Mouse (Mus musculus) neutrophil, adult 83 days (primary cell): ENCODE results near the gene Pde3b. TPM values are rescaled to one million over a fixed set of nuclear protein-coding genes. Genes with fewer than 3 reads are reported as not detected.

ENCODE experiments used
- total RNA-seq, 2 experiments: library from RNA; stranded (reverse); gene quantifications; one replicate each; pipeline ENCODE4 v1.2.4; 2023

Gene Pde3b
- 1 to 10 TPM; 5.5 to 8.2 TPM for total RNA-seq

GRCm38 (mm10) chr7:114414421-114415335 is at the start of gene Pde3b:
Gene Pde3b (plus strand): TSS chr7:114415281.

DNA sequence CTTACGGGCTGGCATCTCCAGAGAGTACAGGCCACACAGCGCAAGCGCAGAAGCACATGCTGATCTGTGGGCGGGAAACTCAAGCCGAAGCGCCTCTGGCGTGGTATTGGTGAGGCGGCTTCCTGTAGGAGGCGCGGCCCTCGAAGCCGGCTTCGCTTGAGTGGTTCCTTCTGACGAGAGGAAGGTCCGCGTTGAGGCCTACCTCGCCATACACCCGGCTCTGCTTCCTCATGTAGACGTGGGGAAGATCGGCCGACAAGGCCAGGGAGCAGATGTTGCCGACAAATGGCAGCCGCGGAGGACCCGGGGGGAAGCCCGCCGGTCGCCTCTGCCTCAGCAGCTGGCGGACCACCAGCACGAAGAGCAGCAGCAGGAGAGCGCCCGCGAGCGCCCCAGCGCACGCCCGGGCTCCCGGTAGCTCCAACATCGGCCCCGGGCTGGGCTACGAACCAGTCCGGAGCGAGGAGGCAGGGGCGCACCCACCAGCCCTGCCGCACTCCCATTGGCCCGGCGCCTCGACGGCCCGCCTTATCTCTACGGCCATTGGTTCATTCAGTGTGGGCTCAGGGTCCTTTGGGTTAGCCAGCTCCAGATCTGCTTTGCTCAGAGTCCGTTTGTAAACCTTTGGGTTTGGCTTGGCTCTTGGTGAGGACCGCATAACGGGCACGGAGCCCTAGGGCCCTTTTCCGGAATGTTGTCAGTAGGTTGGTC is 147.6 kb downstream of the Pde3b start, which contains the start of gene Cyp2r1:
Gene Cyp2r1, minus strand, starts transcription at position 442 of the 711 bp plus-strand sequence.

Other genes with a start within 250 kb of the Pde3b start
- 10 to 100 TPM; 64.4 to 70.1 TPM for gene Copb1, start 160.6 kb upstream of the Pde3b start, total RNA-seq
- gene Psma1, start 139.2 kb upstream of the Pde3b start, total RNA-seq = 100 to 1,000 TPM; 104 to 113 TPM
- gene Cyp2r1, start 147.7 kb downstream of the Pde3b start, total RNA-seq = 1 to 10 TPM; 1.2 to 1.3 TPM
- not detected for gene Calca, start 221.1 kb downstream of the Pde3b start, total RNA-seq